Mouse (Mus musculus): ENCODE results near the gene Ccne1.
A peak's percentile ranks its signal among the peaks of the same experiment; 100 is the strongest.

Ccne1 gene

DNA sequence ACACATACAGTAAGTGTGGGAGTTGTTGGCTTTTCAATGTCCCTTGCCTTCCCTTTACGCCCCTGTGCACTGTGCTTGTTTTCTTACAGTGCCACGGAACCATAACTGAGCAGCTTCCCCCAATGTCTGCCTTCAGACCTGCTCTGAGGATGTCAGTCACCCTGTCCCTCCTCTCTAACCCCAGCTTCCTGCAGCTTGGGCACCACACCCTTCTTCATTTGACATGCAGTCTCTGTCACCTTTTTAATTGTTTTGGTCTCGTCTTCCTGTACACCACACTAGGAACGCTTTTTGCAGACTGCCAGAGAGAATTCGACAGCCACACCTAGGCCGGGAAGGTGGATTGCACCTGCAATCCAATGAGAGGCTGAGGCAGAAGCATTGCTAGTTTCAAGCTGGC, 13.0 kb downstream of the Ccne1 start:
- no peak for DNase-seq (ENCODE audit: low spot score)

- no peak for DNase-seq (ENCODE audit: low spot score)
These were observed 14.2 kb downstream of the Ccne1 start for GRCm38 (mm10) chr7:38093101-38093500.

DNA sequence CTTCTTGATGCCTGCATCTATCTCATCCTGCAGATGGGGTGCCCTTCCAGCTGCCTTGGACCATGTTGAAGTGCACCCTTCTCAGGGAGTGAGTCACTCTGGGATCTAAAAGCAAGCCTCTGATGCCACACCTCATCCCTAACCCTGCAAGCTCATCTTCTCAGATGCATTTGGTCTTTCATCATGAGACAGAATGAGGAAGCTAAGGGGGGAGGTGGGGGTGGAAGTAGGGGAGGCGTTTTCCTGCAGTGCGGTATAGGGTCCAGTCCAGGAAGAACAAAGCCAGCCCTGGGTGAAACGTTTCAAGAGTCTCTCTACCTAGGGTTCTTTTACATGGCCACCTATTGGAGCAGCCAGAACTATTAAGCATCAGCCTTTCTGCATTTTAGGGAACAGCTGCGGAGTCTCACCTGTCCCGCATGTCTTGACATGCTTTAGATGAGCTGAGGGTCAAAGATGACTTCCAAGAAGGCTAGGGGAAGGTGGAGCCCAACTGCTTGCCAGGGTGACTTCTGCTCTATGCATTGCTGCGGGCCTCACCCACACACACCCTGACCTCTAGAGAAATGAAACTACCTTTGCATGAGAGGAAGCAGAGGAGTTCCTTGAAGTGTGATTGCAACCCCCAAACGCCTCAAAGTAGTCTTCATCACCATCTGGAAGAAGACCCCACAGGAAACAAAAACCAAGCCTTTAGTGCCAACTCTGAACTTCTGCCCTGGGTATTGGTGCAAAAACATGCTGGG, 17.2 kb downstream of the Ccne1 start:
- no peak for DNase-seq (ENCODE audit: low spot score)

- DNase-seq (ENCODE audit: low spot score), result no peak
These were observed 18.9 kb downstream of the Ccne1 start for GRCm38 (mm10) chr7:38088456-38088855.

DNA sequence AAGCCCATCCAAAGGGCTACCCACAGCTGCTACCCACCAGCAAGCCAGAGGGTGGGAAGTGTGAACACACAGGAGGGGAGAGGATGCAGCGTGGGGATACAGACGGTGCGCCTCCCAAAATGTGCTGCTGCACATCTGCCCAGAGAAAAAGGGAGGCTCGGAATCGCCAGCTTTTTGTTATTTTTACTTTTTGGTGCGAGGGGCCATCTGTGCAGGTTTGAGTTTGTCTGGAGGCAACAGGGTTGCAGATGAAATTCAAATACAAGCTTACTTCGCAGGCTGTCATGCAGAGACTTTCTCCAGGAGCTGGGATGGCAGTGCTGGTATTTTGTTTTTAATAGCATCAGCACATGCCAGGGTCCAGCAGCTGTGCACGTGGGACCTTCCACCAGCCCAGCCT, 19.5 kb downstream of the Ccne1 start:
- DNase-seq (ENCODE audit: low spot score), result no peak

DNA sequence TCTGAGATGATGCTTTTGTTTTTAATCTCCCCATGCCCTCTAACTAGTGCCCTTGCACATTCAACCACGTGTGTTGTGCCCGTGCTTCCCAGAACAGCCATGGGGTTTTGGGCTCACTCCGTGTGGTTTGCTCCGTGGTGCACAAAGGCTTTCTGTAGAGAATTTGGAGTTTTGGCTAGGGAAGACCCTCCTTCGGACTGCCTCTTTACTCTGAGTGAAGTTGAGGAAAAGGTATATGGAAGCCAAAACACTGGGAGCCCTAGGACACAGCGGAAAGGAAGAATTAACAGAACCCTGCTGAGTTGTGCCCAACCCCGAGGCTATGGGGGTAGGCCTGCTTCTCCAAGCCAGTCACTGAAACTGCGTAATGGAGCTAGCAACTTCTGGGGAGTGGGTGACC, 20.9 kb downstream of the Ccne1 start:
- DNase-seq (ENCODE audit: low spot score), result no peak

- peak; percentile 42 for DNase-seq (ENCODE audit: low spot score)
These were observed 21.6 kb downstream of the Ccne1 start for GRCm38 (mm10) chr7:38085573-38086211.

DNA sequence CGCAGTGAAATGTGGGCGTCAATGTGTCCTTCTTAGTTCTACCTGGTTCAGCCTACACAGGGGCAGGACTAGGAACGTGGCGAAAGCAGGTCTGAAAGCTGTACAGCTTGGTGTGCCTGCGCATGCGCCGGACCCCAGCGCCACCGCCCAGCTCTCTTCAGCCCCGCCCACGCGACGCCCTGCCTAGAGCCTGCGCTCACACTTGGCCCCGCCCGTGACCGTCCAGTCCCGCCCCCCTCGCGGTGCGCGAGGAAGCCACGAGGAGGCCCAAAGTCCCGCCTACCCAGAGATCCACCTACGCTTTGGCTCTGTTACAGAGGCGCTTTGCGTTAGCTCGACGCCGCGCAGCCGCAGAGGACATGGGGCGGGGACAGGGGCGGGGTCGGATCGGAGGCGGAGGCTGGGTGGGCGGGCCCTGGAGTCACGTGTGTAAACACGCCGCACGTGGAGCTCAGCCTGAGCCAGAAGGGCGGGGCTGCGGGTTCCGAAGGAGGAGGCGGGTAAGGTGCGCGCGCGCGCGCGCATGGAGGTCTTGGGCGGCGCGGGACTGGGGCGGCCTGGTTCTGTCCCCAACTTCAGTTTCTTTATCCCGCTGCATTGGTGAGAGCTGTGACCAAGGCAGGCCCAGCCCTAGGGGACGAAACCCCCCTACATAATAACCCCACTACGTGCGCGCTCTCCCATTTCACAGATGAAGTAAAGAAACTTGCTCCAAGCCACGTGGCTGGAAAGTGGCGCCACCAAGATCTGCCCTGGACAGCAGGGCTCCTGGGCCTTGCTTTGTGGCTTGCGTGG, 22.4 kb downstream of the Ccne1 start:
- peak; percentile 99 for DNase-seq (ENCODE audit: low spot score)

DNA sequence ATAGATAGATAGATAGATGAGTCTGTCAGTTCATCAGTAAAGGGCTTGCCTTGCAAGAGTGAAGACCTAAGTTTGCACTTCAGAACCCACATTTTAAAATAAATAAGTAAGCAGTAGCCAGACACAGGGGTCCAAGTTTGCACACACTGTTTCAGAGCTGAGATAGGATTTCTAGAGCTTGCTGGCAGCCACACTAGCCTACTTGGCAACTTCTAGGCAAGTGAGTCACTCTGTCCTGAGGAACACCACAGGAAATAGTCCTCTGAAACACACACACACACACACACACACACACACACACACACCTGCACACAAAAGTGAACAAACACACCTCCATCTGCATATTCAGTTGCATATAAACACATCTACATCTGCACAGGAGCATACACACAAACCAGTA, 24.4 kb downstream of the Ccne1 start:
- no peak for DNase-seq (ENCODE audit: low spot score)

DNA sequence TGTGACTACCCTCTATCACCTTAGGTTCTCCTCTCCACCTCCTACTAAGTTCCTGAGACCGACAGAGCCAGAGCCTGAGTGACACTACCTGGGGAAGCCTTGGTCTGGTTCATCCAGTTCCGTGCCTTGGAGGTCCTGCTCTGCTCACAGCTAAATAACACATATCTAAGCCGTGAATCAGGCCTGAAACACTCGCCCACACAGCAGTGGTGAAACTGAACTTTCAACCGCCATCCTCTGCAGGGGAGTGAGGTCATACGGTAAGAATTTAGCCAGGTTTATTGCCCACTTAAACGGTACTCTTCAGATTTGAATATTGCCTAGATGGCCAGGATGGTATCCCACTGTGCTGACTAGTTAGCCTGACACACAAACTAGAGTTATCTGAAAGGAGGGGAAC, 30.1 kb downstream of the Ccne1 start:
- DNase-seq (ENCODE audit: low spot score), result no peak

DNA sequence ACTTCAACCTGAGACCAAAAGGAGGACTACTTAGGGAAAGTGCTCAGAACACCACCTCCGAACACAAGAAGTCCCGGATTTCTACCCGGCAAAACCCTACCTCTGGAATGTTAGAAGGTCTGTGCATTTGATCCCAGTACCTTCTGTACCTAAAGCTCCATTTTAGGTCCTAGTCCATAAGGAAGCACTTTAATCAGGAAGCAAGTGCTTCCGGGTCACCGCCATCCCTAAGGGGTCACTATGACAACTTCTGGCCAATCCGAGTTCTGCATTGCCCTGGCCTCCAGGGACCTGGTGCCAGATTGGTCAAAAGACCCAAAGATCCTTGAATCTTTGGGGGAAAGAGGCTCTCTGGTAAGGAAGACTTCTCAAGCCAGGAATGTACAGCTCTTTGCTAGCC, 31.8 kb downstream of the Ccne1 start:
- no peak for DNase-seq (ENCODE audit: low spot score)

DNA sequence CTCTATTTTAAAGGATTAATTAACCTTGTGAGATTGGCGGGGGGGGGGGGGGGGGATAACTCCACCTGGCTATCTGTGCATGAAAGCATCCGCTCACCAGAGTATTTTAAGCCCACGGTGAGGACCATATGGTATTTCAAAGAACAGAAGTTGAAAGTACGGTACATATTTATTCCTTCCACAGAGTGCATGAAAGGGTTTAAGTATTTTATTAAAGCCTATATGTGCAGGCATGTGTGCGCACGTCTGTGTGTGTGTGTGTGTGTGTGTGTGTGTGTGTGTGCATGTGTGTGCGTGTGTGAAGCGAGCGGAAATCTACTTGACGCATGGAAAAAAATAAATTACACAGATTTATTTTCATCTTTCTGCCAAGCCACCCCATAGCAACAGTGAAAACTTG, 32.4 kb downstream of the Ccne1 start:
- no peak for DNase-seq (ENCODE audit: low spot score)

GRCm38 (mm10) chr7:38074514-38074913, 32.8 kb downstream of the Ccne1 start:
- DNase-seq (ENCODE audit: low spot score), result no peak

GRCm38 (mm10) chr7:38073782-38074181, 33.6 kb downstream of the Ccne1 start:
- DNase-seq (ENCODE audit: low spot score), result no peak

- no peak for DNase-seq (ENCODE audit: low spot score)
These were observed 36.3 kb downstream of the Ccne1 start for GRCm38 (mm10) chr7:38071065-38071464.

DNA sequence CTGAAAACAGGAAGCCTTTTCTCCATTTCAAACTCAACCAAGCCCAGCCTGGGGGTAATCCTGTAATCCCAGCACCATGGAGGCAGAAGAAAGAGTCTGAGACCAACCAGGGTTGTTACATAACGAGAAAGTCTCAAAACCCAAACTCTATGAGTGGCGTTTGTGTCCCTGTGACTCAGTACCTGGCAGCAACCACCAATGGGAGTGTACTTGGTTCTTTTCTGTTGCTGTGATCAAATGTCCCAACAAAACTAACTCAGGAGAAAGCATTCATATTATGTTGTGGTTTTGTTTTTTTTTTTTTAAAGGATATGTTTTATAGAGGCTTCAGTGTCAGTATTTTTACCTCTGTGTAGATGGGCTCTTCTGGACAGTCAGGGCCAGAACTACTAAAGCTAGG, 36.7 kb downstream of the Ccne1 start:
- DNase-seq (ENCODE audit: low spot score), result no peak

DNA sequence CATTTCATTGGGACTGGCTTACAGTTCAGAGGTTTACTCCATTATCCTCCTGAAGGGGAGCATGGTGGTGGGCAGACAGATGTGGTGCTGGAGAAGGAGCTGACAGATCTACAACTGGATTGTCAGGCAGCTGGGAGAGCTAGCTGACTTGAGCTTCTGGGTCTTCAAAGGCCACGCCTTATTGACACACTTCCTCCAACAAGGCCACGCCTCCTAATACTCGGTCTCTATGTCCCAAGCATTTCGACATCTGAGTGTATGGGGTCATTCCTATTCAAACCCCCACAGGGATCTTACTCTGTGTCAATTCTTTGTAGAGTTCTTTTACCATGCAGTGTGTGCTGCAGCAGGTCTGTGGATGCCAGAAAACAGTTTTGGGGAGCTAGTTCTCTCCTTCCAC, 42.9 kb downstream of the Ccne1 start:
- DNase-seq (ENCODE audit: low spot score), result no peak

DNA sequence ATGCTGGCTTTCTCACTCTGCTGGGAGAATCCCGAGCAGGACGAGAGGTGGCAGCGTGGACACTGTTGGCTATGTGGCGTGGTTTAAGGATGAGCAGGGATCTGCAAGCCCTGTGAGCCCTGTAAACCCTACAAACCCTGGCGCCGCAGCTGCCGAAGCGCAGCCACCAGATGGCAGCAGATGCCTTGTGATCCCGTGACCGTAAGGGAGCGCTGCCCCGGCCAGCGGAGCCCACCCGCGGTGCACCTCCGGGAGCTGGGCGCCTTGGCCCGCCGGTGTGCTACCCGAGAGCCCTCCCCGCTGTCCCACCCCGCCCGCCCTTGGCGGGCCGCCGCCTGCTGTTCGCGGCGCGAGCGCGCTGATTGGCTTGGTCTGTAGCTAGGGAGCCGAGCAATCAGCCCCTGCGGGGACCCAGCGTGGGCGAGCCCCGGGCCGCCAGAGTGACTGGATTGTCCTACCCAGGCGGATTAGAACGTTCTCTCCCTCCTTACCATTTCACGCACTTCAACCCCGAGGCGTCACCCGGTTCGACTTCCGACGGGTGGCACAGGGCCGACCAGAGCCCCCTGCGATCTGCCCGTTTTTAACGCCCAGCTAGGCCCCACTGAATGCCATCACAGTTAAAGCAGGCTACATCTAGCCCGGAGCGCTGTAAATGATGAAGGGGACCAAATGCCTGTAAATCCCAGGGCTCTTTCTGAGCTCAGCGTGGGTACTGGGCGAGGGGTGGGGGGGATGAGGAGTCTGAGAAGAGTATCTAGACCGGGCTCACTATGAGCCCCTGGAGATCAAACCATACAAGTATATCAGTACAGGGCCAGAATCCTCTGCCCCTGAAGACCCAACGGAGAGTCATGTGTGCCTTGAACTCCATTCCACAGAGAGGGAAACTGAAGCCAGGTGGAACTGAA, 46.0 kb downstream of the Ccne1 start:
- DNase-seq (ENCODE audit: low spot score), result peak; percentile 70

DNA sequence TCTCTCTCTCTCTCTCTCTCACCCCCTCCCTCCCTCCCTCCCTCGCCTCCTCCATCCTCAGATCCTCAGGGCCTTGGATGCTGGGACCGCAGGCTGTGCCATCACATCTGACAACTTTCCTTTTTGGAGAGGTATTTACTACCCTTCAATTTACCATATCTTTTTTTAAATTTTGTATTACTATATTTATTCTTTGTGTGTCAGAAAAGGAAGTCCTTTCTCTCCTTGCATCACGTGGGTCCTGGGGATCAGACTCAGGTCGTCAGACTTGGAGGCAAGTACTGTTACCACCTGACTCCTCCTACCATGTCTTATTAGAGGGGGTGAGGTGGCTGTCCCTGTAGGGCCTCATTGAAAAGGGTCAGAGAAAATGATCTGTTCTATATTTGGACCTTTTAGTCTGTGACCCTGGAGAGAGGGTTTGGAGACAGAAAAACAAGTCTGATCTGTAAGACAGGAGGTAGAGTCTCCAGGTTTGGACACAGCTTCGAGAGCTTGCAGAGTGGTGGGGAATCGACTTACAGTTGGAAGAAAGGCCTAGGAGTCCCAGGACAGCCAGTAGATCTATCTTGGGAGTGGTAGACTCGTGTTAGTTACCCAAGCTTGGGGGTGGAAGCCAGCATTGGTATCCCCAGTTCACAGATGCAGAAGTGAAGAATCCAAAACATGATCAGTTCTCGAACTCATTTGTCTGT, 47.6 kb downstream of the Ccne1 start:
- no peak for DNase-seq (ENCODE audit: low spot score)

GRCm38 (mm10) chr7:38059096-38059495, 48.2 kb downstream of the Ccne1 start:
- DNase-seq (ENCODE audit: low spot score), result no peak

- DNase-seq (ENCODE audit: low spot score), result no peak
These were observed 51.3 kb downstream of the Ccne1 start for GRCm38 (mm10) chr7:38055996-38056395.
